Mouse (Mus musculus): Measurements from ENCODE around the gene Sh2b1. TPM values are rescaled to one million over a fixed set of nuclear protein-coding genes. Genes with fewer than 3 reads are reported as not detected.

Gene Sh2b1
- total RNA-seq, 2 experiments from 2014 or later: 15.6 to 35.9 TPM

GRCm38 (mm10) chr7:126458844-126459618 lies 16.2 kb downstream of the Sh2b1 start:
- ATAC-seq (replicated peaks; ENCODE audit: poor library complexity, severe bottlenecking): no peak

GRCm38 (mm10) chr7:126458225-126458624 lies 17.0 kb downstream of the Sh2b1 start:
- ATAC-seq (replicated peaks; ENCODE audit: poor library complexity, severe bottlenecking): no peak

- no peak for ATAC-seq (replicated peaks; ENCODE audit: poor library complexity, severe bottlenecking)
Observed at GRCm38 (mm10) chr7:126456382-126457266, 18.6 kb downstream of the Sh2b1 start.

- ATAC-seq (replicated peaks; ENCODE audit: poor library complexity, severe bottlenecking): no peak
Observed at GRCm38 (mm10) chr7:126455242-126455641, 20.0 kb downstream of the Sh2b1 start.

- ATAC-seq (replicated peaks; ENCODE audit: poor library complexity, severe bottlenecking): no peak
Observed at GRCm38 (mm10) chr7:126453861-126454260, 21.4 kb downstream of the Sh2b1 start.

GRCm38 (mm10) chr7:126452244-126452643 lies 23.0 kb downstream of the Sh2b1 start:
- ATAC-seq (replicated peaks; ENCODE audit: poor library complexity, severe bottlenecking): peak; percentile 61

GRCm38 (mm10) chr7:126450641-126451040 lies 24.6 kb downstream of the Sh2b1 start:
- no peak for ATAC-seq (replicated peaks; ENCODE audit: poor library complexity, severe bottlenecking)

GRCm38 (mm10) chr7:126449991-126450390 lies 25.2 kb downstream of the Sh2b1 start:
- no peak for ATAC-seq (replicated peaks; ENCODE audit: poor library complexity, severe bottlenecking)

GRCm38 (mm10) chr7:126448481-126448880 lies 26.7 kb downstream of the Sh2b1 start:
- ATAC-seq (replicated peaks; ENCODE audit: poor library complexity, severe bottlenecking): peak; percentile 73

- ATAC-seq (replicated peaks; ENCODE audit: poor library complexity, severe bottlenecking): no peak
Observed at GRCm38 (mm10) chr7:126446217-126446616, 29.0 kb downstream of the Sh2b1 start.

- ATAC-seq (replicated peaks; ENCODE audit: poor library complexity, severe bottlenecking): no peak
Observed at GRCm38 (mm10) chr7:126445104-126445815, 30.0 kb downstream of the Sh2b1 start.

GRCm38 (mm10) chr7:126444536-126444935 lies 30.7 kb downstream of the Sh2b1 start:
- ATAC-seq (replicated peaks; ENCODE audit: poor library complexity, severe bottlenecking): no peak

- no peak for ATAC-seq (replicated peaks; ENCODE audit: poor library complexity, severe bottlenecking)
Observed at GRCm38 (mm10) chr7:126443997-126444396, 31.2 kb downstream of the Sh2b1 start.

- ATAC-seq (replicated peaks; ENCODE audit: poor library complexity, severe bottlenecking): no peak
Observed at GRCm38 (mm10) chr7:126440134-126440533, 35.1 kb downstream of the Sh2b1 start.

GRCm38 (mm10) chr7:126436851-126437250 lies 38.4 kb downstream of the Sh2b1 start:
- peak; percentile 92 for ATAC-seq (replicated peaks; ENCODE audit: poor library complexity, severe bottlenecking)

- no peak for ATAC-seq (replicated peaks; ENCODE audit: poor library complexity, severe bottlenecking)
Observed at GRCm38 (mm10) chr7:126435801-126436200, 39.4 kb downstream of the Sh2b1 start.

- no peak for ATAC-seq (replicated peaks; ENCODE audit: poor library complexity, severe bottlenecking)
Observed at GRCm38 (mm10) chr7:126434726-126435125, 40.5 kb downstream of the Sh2b1 start.

- no peak for ATAC-seq (replicated peaks; ENCODE audit: poor library complexity, severe bottlenecking)
Observed at GRCm38 (mm10) chr7:126430167-126430566, 45.1 kb downstream of the Sh2b1 start.

- no peak for ATAC-seq (replicated peaks; ENCODE audit: poor library complexity, severe bottlenecking)
Observed at GRCm38 (mm10) chr7:126429503-126429898, 45.7 kb downstream of the Sh2b1 start.

- ATAC-seq (replicated peaks; ENCODE audit: poor library complexity, severe bottlenecking): peak; percentile 88
Observed at GRCm38 (mm10) chr7:126428631-126429502, 46.4 kb downstream of the Sh2b1 start, which contains the start of gene Rabep2. Gene Rabep2 (plus strand): TSS chr7:126428759.
